Mouse (Mus musculus): ENCODE measurements around the gene Gmcl1.

The Gmcl1 gene

GRCm38 (mm10) chr6:86660161-86660877, 72.9 kb downstream of the Gmcl1 start:
- DNase-seq (ENCODE audit: low spot score), result no peak

GRCm38 (mm10) chr6:86658501-86658900, 74.7 kb downstream of the Gmcl1 start:
- DNase-seq (ENCODE audit: low spot score), result no peak

- DNase-seq (ENCODE audit: low spot score), result peak; percentile 41
Observed at GRCm38 (mm10) chr6:86654270-86654916, 78.8 kb downstream of the Gmcl1 start.

DNA sequence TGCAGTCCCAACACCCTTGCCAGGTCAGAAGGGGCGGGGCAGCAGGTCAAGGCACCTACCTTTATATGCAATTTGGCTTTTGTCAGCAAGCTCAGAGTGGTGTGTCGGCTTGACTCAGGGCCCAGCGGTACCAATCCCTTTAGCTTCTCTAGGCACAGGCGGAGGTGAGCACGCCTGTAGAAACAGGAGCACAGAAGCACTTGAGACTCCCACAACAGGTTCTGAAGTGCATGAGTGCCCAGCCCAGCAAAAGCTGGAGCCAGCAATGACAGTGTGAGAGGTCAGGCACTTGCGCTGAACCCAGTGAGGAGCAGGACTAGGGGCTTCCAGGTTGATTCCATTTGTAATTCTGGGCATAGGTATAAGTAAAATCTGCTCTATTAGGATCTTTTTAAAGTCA, 80.2 kb downstream of the Gmcl1 start:
- no peak for DNase-seq (ENCODE audit: low spot score)

DNA sequence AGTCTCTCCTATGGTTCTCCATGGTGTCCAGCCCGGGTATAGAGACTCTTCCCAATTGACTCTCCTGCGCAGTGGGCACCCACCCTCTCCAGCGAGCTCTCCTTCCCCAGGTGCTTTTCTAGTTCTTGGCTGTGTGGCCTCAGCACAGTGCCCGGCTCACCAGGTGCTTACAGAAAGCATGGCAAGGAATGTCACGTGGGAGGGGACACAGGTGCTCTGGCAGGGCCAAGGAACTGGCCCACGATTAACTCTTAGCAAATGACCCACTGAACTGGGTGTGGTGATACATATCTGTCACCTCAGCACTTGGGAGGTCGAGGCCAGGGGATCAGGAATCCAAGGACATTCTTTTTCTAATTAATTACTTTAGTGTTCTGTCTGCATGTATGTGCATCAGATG, 87.0 kb downstream of the Gmcl1 start:
- no peak for DNase-seq (ENCODE audit: low spot score)

DNA sequence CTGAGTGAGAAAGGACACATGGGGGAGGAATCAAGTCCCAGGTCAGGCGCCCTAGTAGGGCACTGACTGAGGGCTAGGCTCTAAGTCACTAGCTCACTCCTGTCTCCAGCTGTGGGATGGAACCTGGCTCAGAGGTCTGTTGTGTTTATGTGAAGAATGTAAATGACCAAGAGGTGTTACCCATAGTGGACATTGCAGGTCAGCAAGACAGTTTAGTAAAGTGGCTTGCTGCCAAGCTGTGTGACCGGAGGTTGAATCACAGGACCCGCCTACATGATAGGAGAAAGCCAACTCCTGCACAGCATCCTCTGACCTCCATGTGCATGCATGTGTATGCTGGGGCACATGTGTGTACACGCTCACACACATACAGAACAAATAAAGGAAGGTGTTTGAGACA, 87.6 kb downstream of the Gmcl1 start:
- no peak for DNase-seq (ENCODE audit: low spot score)

DNA sequence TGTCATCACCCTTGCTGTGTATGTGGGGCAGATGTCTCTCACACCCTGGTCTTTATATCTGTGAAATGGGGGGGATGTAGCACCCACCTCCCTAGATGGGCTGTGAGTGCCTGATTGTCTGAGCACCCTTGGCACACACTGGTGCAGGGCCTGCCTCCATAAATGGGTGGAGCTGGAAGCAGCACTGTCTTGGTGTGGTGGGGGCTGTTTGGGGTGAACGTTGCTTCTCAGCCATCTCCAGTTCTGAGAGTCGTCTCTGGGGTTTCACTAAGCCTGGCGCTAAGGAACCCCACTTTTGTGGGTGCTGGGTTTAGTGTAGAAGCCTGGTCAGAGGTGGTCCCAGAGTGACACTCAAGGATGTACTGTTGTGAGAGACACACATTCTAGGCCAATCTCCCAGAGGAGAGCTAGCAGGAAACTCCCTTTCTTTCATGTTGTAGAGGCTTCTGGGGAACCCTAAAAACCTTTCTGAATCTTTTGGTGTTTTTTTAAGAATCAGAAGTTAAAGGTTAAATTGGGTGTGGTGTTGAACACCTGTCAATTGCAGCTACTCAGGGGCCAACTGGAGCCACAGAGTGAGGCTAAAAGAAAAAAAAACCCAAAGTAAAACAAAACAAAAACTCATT, 88.3 kb downstream of the Gmcl1 start:
- no peak for DNase-seq (ENCODE audit: low spot score)
